Mouse (Mus musculus) liver, embryonic 13.5 days (tissue): ENCODE measurements around the gene Myo1d. TPM values are rescaled to one million over a fixed set of nuclear protein-coding genes. Genes with fewer than 3 reads are reported as not detected.

ENCODE experiments used
- ATAC-seq: fragments of 200-750 bp; cut with Nextera tagmentation; 2 replicates; pipeline ENCODE4 v1.8.0; 2017; ENCODE audit warnings: low read depth, mild to moderate bottlenecking, moderate number of reproducible peaks, moderate library complexity
- DNase-seq: peaks from one replicate; pipeline ENCODE4 v3.0.0; 2022
- H3K27ac ChIP-seq: fragments of 300-500 bp; sonication (generic); 2 replicates; pipeline ENCODE4 v1.5.1; 2015; ENCODE audit warnings: moderate library complexity, mild to moderate bottlenecking, inconsistent platforms
- H3K27me3 ChIP-seq: fragments of 300-500 bp; sonication (generic); 2 replicates; pipeline ENCODE4 v1.6.1; 2015; ENCODE audit warnings: mild to moderate bottlenecking, inconsistent platforms
- H3K36me3 ChIP-seq: fragments of 300-500 bp; sonication (generic); 2 replicates; pipeline ENCODE4 v1.6.1; 2015; ENCODE audit warnings: mild to moderate bottlenecking, inconsistent platforms
- H3K4me1 ChIP-seq: fragments of 300-500 bp; sonication (generic); replicated peaks from 2 replicates; pipeline ENCODE4 v1.6.1; 2015; ENCODE audit warnings: inconsistent platforms
- H3K4me2 ChIP-seq: fragments of 300-500 bp; sonication (generic); 2 replicates; pipeline ENCODE4 v1.6.1; 2015; ENCODE audit warnings: inconsistent platforms, mild to moderate bottlenecking, moderate library complexity
- H3K4me3 ChIP-seq: fragments of 300-500 bp; sonication (generic); replicated peaks from 2 replicates; pipeline ENCODE4 v1.5.1; 2015; ENCODE audit warnings: mild to moderate bottlenecking, inconsistent platforms
- H3K9ac ChIP-seq: fragments of 300-500 bp; sonication (generic); 2 replicates; pipeline ENCODE4 v1.6.1; 2015; ENCODE audit warnings: mild to moderate bottlenecking, inconsistent platforms
- H3K9me3 ChIP-seq: fragments of 300-500 bp; sonication (generic); replicated peaks from 2 replicates; pipeline ENCODE4 v1.6.1; 2016; ENCODE audit warnings: inconsistent platforms
- WGBS: fragments of 180-500 bp; shearing (Covaris S2); methylation state at CpG from one replicate; pipeline ENCODE4 v1.1.7; 2015; ENCODE audit not compliant: insufficient replicate concordance; 5-methylcytosine and 5-hydroxymethylcytosine counted together
- polyA plus RNA-seq: library from polyadenylated mRNA; unstranded; fragments of >200 nt; fragmentation: Nextera tagmentation; extraction: Ambion mirVana; gene quantifications from 2 replicates; pipeline ENCODE4 v1.2.1, GENCODE M21; 2015

Gene Myo1d
- polyA plus RNA-seq, 1 experiment from 2014 or later: 5.2 TPM

GRCm38 (mm10) chr11:80762066-80762465 is 17.8 kb downstream of the Myo1d start:
- ATAC-seq (no peak), DNase-seq (no peak)
- peaks cover 5% of the 10 kb centered on the region for H3K4me1 ChIP-seq
- H3K27me3 ChIP-seq: no peaks in the 10 kb centered on the region
- H3K36me3 ChIP-seq: no peaks in the 10 kb centered on the region
- WGBS: 56% methylated on average over 4 of the region's 4 CpGs
- no peak overlapping the region for H3K27ac ChIP-seq
- H3K9ac ChIP-seq: no peak overlapping the region
- H3K9me3 ChIP-seq: no peaks in the 10 kb centered on the region
- H3K4me3 ChIP-seq: no peak overlapping the region
- no peak overlapping the region for H3K4me2 ChIP-seq

- Histone ChIP-seq H3K9ac (no peak overlapping the region), H3K4me2 (no peak overlapping the region), H3K4me1 (peaks cover under 1% of the 10 kb centered on the region), H3K4me3 (no peak overlapping the region), H3K27ac (no peak overlapping the region), H3K36me3 (no peaks in the 10 kb centered on the region), H3K9me3 (no peaks in the 10 kb centered on the region), H3K27me3 (no peaks in the 10 kb centered on the region)
- 58% methylated on average over 3 of the region's 3 CpGs for WGBS
- ATAC-seq (no peak), DNase-seq (no peak)
Measured at GRCm38 (mm10) chr11:80761285-80761974, 18.4 kb downstream of the Myo1d start.

GRCm38 (mm10) chr11:80759023-80759422 is 20.8 kb downstream of the Myo1d start:
- Histone ChIP-seq H3K4me1 (no peaks in the 10 kb centered on the region), H3K36me3 (no peaks in the 10 kb centered on the region), H3K27me3 (no peaks in the 10 kb centered on the region), H3K9me3 (no peaks in the 10 kb centered on the region), H3K4me3 (no peak overlapping the region), H3K27ac (no peak overlapping the region), H3K4me2 (no peak overlapping the region), H3K9ac (no peak overlapping the region)
- 71% methylated on average over 3 of the region's 3 CpGs for WGBS
- ATAC-seq: no peak
- DNase-seq: no peak

GRCm38 (mm10) chr11:80754201-80754600 is 25.6 kb downstream of the Myo1d start:
- Histone ChIP-seq H3K9ac (no peak overlapping the region), H3K27me3 (no peaks in the 10 kb centered on the region), H3K27ac (no peak overlapping the region), H3K9me3 (no peaks in the 10 kb centered on the region), H3K4me1 (no peaks in the 10 kb centered on the region), H3K4me2 (no peak overlapping the region), H3K4me3 (no peak overlapping the region), H3K36me3 (no peaks in the 10 kb centered on the region)
- DNase-seq (no peak), ATAC-seq (no peak)
- 53% methylated on average over 2 of the region's 2 CpGs for WGBS

- DNase-seq (no peak), ATAC-seq (no peak)
- 60% methylated on average over 1 of the region's 1 CpGs for WGBS
- Histone ChIP-seq H3K27ac (no peak overlapping the region), H3K27me3 (no peaks in the 10 kb centered on the region), H3K36me3 (no peaks in the 10 kb centered on the region), H3K9me3 (no peaks in the 10 kb centered on the region), H3K9ac (no peak overlapping the region), H3K4me2 (no peak overlapping the region), H3K4me3 (no peak overlapping the region), H3K4me1 (no peaks in the 10 kb centered on the region)
Measured at GRCm38 (mm10) chr11:80751168-80751567, 28.7 kb downstream of the Myo1d start.

- Histone ChIP-seq H3K9me3 (no peaks in the 10 kb centered on the region), H3K4me2 (no peak overlapping the region), H3K36me3 (no peaks in the 10 kb centered on the region), H3K27ac (no peak overlapping the region), H3K9ac (no peak overlapping the region), H3K4me3 (no peak overlapping the region), H3K4me1 (no peaks in the 10 kb centered on the region), H3K27me3 (no peaks in the 10 kb centered on the region)
- no peak for ATAC-seq
- no peak for DNase-seq
- 78% methylated on average over 1 of the region's 1 CpGs for WGBS
Measured at GRCm38 (mm10) chr11:80749187-80749586, 30.6 kb downstream of the Myo1d start.

- DNase-seq (no peak), ATAC-seq (no peak)
- Histone ChIP-seq H3K4me1 (no peaks in the 10 kb centered on the region), H3K36me3 (no peaks in the 10 kb centered on the region), H3K9ac (no peak overlapping the region), H3K4me2 (no peak overlapping the region), H3K27ac (no peak overlapping the region), H3K27me3 (no peaks in the 10 kb centered on the region), H3K4me3 (no peak overlapping the region), H3K9me3 (no peaks in the 10 kb centered on the region)
- WGBS: 67% methylated on average over 5 of the region's 5 CpGs
Measured at GRCm38 (mm10) chr11:80745426-80745825, 34.4 kb downstream of the Myo1d start.

GRCm38 (mm10) chr11:80743823-80744410 is 35.9 kb downstream of the Myo1d start:
- H3K4me1 ChIP-seq: no peaks in the 10 kb centered on the region
- DNase-seq: no peak
- 51% methylated on average over 4 of the region's 4 CpGs for WGBS
- H3K4me2 ChIP-seq: no peak overlapping the region
- no peak for ATAC-seq
- H3K27ac ChIP-seq: no peak overlapping the region
- no peaks in the 10 kb centered on the region for H3K36me3 ChIP-seq
- H3K9ac ChIP-seq: no peak overlapping the region
- no peaks in the 10 kb centered on the region for H3K9me3 ChIP-seq
- no peak overlapping the region for H3K4me3 ChIP-seq
- H3K27me3 ChIP-seq: no peaks in the 10 kb centered on the region

GRCm38 (mm10) chr11:80742462-80742861 is 37.4 kb downstream of the Myo1d start:
- Histone ChIP-seq H3K4me1 (no peaks in the 10 kb centered on the region), H3K4me3 (no peak overlapping the region), H3K9ac (no peak overlapping the region), H3K27me3 (no peaks in the 10 kb centered on the region), H3K36me3 (no peaks in the 10 kb centered on the region), H3K9me3 (no peaks in the 10 kb centered on the region), H3K4me2 (no peak overlapping the region), H3K27ac (no peak overlapping the region)
- DNase-seq (no peak), ATAC-seq (no peak)
- WGBS: 87% methylated on average over 4 of the region's 4 CpGs

- no peaks in the 10 kb centered on the region for H3K4me1 ChIP-seq
- 70% methylated on average over 2 of the region's 2 CpGs for WGBS
- H3K4me3 ChIP-seq: no peak overlapping the region
- no peak overlapping the region for H3K4me2 ChIP-seq
- H3K9me3 ChIP-seq: no peaks in the 10 kb centered on the region
- no peak for DNase-seq
- no peak overlapping the region for H3K27ac ChIP-seq
- ATAC-seq: no peak
- H3K27me3 ChIP-seq: no peaks in the 10 kb centered on the region
- no peaks in the 10 kb centered on the region for H3K36me3 ChIP-seq
- no peak overlapping the region for H3K9ac ChIP-seq
Measured at GRCm38 (mm10) chr11:80734771-80735170, 45.1 kb downstream of the Myo1d start.

- H3K4me1 ChIP-seq: no peaks in the 10 kb centered on the region
- DNase-seq (no peak), ATAC-seq (no peak)
- no peak overlapping the region for H3K9ac ChIP-seq
- no peak overlapping the region for H3K27ac ChIP-seq
- 76% methylated on average over 12 of the region's 12 CpGs for WGBS
- H3K4me3 ChIP-seq: no peak overlapping the region
- no peaks in the 10 kb centered on the region for H3K9me3 ChIP-seq
- H3K36me3 ChIP-seq: no peaks in the 10 kb centered on the region
- no peaks in the 10 kb centered on the region for H3K27me3 ChIP-seq
- H3K4me2 ChIP-seq: no peak overlapping the region
Measured at GRCm38 (mm10) chr11:80724701-80725100, 55.1 kb downstream of the Myo1d start.

GRCm38 (mm10) chr11:80723406-80724047 is 56.3 kb downstream of the Myo1d start:
- H3K4me1 ChIP-seq: no peaks in the 10 kb centered on the region; the same call in 1 of the 2 replicates
- H3K27me3 ChIP-seq: no peaks in the 10 kb centered on the region
- H3K36me3 ChIP-seq: no peaks in the 10 kb centered on the region
- H3K4me3 ChIP-seq: no peak overlapping the region
- ATAC-seq (no peak), DNase-seq (no peak)
- H3K27ac ChIP-seq: no peak overlapping the region
- WGBS: 65% methylated on average over 9 of the region's 9 CpGs
- H3K4me2 ChIP-seq: no peak overlapping the region
- H3K9ac ChIP-seq: no peak overlapping the region
- H3K9me3 ChIP-seq: no peaks in the 10 kb centered on the region
